Mouse (Mus musculus): ENCODE data around the gene Banp.

Gene Banp

DNA sequence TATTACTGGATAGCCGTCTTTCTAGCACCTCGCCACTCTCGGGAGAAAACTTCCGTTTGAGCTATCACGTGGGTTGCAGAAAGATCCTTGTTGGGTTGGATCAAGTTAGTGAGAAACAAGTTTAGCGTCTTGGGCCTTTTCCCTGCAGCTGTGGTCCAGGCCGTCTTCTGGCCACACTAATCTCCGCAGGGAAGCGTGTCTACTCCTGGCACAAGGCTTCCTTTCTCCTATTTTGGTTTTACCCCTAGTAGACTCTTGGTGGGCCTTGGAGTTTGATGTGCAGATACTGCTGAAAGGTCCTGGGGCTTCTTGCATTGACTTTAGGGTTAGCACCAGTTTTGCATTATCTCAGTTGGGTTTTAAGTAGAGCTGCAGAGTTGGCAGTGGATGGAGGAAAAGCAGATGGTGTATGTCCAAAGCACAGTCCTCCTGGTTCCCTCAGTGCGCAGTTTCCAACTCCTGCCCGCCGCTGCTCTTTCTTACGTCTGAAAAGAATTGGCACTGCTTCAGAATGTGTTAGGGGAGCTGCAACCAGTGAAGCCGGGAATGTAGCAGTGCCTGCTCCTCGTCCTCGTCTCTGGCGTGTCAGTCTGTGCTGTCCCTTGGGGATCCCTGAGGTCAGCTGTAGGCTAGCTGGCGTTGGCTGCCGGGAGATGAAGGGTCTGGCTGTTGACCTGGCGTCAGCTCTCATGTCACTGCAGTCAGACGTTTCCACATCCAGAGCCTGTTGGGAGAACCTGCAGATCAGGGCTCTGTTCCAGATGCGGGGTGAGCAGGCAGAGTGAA lies 68.7 kb downstream of the Banp start:
- no peak for DNase-seq (ENCODE audit: low spot score)

DNA sequence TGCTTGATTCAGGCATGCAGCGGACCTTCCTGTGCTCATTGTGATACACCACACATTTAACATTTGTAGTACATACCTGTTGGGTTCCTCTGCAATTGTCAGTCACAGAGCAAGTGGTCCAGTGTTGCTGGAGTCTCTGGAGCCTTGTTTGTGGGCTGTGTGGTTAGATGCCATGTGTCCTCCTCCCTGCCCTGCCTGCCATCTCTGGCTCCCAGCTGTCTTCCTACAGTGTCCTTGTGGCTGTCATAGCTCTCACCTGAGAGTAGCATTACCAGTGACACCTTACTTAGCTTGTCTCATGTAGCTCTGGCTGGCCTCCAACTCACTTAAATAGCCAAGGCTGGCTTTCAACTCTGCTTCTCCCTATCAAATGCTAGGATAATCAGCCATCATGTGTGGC lies 69.6 kb downstream of the Banp start:
- no peak for DNase-seq (ENCODE audit: low spot score)

GRCm38 (mm10) chr8:122020050-122020771 lies 70.7 kb downstream of the Banp start:
- DNase-seq (ENCODE audit: low spot score) = no peak

- no peak for DNase-seq (ENCODE audit: low spot score)
Measured at GRCm38 (mm10) chr8:122021725-122022124, 72.2 kb downstream of the Banp start.

GRCm38 (mm10) chr8:122022274-122022673 lies 72.7 kb downstream of the Banp start:
- DNase-seq (ENCODE audit: low spot score) = no peak

- no peak for DNase-seq (ENCODE audit: low spot score)
Measured at GRCm38 (mm10) chr8:122022705-122023104, 73.2 kb downstream of the Banp start.

- DNase-seq (ENCODE audit: low spot score) = no peak
Measured at GRCm38 (mm10) chr8:122025546-122025945, 76.0 kb downstream of the Banp start.

DNA sequence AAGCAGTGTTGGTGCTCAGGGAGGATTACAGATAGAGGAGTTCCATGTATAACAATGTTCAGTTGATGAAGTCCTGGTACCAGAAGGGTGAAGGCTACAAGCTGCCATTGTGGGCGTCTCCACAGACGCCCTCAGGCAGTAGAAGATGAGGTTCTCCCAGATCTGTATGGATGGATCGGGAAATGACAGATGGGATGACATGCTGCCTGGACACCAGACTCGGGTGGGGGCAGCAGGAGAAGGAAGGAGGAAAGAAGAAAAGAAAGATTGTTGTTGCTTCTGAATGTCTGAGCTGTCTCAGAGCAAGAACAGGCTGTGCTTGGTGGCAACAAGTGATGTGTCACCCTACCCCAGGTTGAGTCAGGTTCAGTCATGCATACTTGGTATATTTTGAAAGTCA lies 78.6 kb downstream of the Banp start:
- DNase-seq (ENCODE audit: low spot score) = no peak

DNA sequence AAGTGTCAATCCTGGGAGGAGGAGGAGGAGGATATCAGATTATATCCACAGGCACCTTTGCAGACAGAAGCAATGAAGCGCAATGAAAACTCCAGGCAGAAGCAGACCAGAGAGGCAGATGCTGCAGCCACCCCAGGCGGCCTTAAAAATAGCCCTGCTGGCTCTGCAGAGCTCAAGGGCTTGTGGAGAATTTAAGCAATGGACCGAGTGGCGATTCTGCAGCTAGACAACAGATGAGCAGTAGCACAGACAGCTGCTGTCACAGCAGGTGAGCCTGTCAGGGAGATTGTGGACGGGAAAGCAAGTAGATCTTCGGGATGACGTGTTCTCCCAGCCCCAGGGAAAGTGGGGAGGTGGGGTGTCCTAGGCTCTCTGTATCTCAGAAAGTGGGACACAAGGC lies 81.4 kb downstream of the Banp start:
- no peak for DNase-seq (ENCODE audit: low spot score)

DNA sequence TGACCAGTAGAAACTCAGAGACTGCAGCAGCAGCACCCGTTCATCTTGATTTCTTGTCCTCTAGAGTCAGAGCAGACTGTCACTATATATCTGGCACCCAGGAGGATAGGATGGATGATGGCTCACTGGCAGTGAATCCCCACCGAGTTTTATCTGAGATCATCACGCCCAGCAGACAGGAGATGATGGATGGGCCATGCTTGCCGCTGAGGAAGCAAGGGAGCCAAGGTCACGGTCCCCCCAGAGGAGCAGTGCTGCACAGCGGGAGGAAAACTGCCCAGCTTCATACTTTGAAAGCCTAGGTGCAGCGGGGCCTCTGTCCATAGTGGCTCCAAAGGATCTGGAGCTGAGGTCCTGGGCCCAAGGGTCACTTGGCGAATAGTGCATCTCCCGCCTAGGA lies 83.2 kb downstream of the Banp start:
- DNase-seq (ENCODE audit: low spot score) = no peak

GRCm38 (mm10) chr8:122035543-122035942 lies 86.0 kb downstream of the Banp start:
- DNase-seq (ENCODE audit: low spot score) = no peak

DNA sequence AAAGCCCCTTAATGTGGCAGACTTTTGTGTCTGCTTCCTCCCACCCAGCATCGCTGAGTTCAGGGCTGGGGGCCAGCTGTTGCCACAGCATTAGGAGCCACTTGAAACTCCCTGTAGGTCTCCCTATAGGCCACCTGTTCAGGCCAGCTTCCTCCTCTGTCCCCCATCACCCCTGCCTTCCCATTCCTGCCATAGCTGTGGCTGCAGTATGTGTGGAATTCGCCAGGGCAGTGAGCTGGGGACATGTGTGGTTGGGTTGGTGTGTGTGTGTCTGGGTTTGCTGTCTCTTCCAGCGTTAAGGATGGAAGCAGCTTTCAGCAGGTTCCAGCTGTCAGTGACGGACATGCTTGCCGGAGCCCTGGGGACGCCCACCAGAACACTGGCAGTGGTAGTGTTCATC lies 86.8 kb downstream of the Banp start:
- DNase-seq (ENCODE audit: low spot score) = no peak

- no peak for DNase-seq (ENCODE audit: low spot score)
Measured at GRCm38 (mm10) chr8:122037279-122037678, 87.7 kb downstream of the Banp start.

GRCm38 (mm10) chr8:122038076-122038475 lies 88.5 kb downstream of the Banp start:
- DNase-seq (ENCODE audit: low spot score) = no peak

GRCm38 (mm10) chr8:122039452-122039851 lies 89.9 kb downstream of the Banp start:
- no peak for DNase-seq (ENCODE audit: low spot score)

DNA sequence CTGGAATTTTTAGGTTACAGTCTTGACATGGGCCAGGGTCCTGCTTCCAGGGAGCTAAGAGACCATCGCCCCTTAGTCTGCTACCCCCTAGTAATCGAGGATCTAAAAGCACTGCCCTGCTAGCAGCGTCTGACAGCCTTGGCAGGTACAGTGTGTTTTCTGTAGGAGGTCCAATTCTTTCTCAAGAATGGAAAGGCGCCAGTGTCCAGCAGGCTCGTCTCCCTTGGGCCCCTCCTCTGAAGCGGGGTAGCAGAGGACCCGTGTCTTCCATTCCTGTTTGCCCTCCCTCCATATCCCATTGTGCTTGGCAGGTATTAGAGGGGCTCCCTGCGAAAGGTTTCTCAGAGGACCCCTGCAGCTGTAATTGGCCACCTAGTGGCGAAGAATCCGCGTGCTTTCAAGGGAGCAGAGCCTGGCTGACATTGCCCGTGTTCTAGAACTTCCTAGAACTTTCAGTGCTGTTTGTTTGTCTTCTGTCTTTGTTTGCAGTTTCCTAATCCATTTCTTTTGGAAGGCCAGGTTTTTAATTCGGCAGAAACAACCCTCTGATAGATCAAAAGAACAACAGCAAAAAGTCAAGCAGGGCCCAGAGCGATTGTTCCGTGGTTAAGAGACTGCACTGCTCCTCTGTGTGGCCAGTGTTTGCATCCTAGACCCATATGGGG lies 97.8 kb downstream of the Banp start:
- DNase-seq (ENCODE audit: low spot score) = no peak

DNA sequence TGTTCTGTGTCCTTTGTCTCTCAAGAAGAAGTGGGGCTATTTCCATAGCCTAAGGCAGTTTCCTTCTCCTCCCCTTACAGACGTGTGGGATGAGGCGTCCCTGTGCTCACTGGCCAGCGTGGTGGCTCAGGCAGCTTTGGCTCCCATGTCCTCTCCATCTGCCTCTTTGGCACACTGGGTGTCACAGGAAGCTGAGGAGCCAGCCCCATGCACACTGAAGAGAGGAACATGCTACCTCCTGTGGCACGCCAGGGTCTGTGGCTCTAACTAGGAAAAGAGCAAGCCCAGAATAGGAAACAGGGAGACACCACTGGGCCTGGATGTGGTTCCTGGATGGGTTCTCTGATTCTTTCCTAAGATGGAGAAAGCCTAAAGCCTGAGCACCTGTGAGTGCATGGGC lies 99.7 kb downstream of the Banp start:
- no peak for DNase-seq (ENCODE audit: low spot score)

DNA sequence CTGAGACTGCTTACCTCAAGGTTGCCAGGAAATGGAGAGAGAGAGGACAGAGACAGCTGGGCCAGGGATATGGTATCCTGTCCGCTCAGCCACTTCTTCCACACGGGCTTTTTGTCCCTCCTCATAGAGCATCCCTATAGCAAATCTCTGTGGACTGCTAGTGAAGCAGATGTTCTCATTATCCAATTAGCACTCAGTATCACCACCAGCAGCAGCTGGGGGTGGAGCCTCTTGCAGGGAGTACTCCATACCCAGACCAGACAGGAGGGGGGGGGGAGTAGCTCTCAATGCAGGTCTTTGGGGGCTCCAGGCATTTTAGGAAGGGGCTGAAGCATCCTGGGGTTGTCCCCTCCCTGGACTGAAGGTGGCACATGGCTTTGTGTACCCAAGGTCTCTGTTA lies 100.4 kb downstream of the Banp start:
- no peak for DNase-seq (ENCODE audit: low spot score)

DNA sequence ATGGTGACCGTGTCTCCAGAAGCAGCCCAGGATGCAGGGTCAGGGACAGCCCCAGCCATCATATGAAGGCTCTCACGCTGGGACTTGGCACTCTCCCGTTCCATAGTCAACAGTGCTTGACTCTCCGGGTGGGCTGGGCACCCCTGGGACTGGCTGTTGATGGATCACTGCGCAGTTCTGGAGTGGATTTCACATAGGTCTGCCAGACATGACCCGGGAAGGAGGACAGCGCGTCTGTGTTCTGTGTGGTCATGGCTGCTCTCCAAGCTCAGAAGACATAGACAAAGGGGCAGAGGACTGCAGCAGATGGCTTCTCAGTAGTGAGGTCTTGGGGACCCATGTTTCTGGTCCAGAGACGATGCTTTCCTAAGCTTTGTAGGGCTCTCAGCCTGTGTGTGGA lies 101.1 kb downstream of the Banp start:
- no peak for DNase-seq (ENCODE audit: low spot score)

DNA sequence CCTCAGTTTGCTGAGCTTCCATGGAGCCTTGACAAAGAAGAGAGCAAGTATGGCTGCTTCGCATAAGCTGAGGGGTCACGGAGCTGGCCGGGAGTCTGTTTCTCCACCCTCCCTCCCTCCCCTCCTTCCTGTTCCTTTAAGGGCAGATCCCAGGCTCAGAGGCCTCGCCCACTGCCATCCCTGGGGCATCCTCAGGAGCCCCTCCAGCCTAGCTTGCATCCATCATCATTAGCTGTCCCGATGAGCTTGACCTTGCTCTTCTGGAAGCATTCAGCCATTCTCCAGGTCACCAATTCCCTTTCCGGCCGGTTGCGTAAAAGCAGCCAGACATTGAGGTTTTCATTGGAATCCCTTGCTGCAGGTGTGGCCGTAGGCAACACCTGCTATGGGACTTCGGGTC lies 105.8 kb downstream of the Banp start:
- DNase-seq (ENCODE audit: low spot score) = no peak

DNA sequence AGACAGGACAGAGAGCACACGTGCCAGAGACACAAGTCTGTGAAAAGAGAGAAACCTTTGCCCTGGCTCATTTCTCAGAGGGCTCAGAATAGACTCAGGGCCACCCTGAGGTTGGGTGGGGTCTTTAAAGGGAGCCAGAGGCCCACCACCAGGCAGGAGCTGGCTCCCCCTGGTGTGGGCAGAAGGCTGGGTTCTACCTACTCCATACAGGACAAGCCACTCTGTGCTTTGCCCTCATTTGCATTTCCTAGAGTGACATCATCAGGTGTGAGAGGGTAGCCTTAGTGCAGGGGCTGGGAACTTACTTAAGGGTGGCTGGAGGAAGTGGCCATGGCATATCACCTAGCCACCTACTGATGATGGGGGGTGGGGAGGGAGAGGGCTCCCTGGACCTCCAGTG lies 106.6 kb downstream of the Banp start:
- no peak for DNase-seq (ENCODE audit: low spot score)

- no peak for DNase-seq (ENCODE audit: low spot score)
Measured at GRCm38 (mm10) chr8:122056882-122057281, 107.3 kb downstream of the Banp start.

GRCm38 (mm10) chr8:122058510-122058909 lies 109.0 kb downstream of the Banp start:
- DNase-seq (ENCODE audit: low spot score) = no peak
